Mouse (Mus musculus): ENCODE measurements around the gene Tnfaip1. TPM values are rescaled to one million over a fixed set of nuclear protein-coding genes. Genes with fewer than 3 reads are reported as not detected.
A peak's percentile ranks its signal among the peaks of the same experiment; 100 is the strongest.
"Not testable (repeated sequence)": the region's sequence is repeated elsewhere in the genome, so short reads cannot be mapped to it uniquely, and the experiment has no call there.

Gene Tnfaip1
- total RNA-seq, 2 experiments from 2014 or later, result 38.3 to 43.0 TPM

DNA sequence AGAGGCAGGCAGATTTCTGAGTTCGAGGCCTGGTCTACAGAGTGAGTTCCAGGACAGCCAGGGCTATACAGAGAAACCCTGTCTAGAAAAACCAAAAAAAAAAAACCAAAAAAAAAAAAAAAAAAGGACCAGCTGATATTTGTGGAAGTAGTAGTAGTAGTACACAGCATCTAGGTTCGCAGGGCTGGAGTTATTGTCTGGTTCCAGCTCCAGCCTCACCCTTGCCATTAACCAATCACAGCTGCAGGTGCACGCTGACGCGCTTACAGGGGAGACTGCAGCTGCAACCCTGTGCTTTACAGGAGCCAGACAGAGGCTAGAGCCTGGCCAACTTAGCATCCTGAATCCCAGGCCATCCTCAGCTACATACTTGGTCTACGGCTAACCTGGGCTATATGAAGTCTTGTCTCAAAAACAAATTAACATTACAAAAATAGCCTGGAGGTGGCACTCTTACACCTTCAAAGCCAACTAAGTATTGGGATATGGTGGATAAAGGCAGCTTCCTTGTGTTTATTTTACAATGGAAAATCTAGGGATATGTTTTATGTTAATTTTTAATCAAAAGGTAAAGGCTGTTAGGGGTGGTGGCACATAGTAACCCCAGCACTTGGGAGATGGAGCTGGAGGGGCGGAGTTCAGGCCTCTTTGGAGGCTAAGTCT, 8.4 kb upstream of the Tnfaip1 start:
- no peak for DNase-seq (ENCODE audit: low spot score in 2 of 2)

DNA sequence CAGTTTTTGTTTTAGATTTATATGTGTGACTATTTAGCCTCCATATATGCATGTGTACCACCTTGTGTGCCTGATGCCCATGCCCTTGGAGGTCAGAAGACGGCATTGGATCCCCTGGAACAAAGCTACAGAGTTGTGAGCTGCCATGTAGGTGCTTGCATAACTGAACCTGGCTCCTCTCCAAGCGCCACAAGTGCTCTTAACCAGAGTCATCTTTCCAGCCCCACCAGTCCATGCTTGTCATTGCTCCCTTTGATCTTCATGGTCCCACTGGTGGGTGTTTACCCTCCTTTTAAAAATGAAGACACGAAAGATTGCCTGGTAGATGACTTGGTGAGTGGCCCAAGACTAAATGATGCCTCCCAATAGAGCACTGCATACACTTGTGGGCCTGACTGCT, 4.2 kb upstream of the Tnfaip1 start:
- no peak for DNase-seq (ENCODE audit: low spot score in 2 of 2)

DNA sequence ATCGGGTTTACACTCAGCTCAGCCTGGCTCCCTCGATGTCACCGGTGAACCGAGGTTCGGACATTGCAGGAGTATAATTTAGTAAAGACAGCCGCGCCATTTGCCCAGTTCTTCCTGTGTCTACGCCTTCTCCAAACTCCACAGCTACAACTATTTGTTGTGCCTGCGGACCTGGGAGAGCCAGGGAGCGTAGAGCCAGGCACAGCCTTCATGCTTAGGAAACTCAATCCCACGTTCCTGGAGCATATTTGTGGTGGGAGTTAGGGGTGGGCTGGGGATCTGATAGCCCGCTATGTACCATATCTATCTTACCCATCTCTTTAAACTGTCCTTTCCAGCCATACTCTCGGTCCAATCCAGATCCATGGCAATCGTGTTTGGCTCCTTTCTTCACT, 555 bp upstream of the Tnfaip1 start:
- DNase-seq (ENCODE audit: low spot score in 2 of 2), result no peak

DNA sequence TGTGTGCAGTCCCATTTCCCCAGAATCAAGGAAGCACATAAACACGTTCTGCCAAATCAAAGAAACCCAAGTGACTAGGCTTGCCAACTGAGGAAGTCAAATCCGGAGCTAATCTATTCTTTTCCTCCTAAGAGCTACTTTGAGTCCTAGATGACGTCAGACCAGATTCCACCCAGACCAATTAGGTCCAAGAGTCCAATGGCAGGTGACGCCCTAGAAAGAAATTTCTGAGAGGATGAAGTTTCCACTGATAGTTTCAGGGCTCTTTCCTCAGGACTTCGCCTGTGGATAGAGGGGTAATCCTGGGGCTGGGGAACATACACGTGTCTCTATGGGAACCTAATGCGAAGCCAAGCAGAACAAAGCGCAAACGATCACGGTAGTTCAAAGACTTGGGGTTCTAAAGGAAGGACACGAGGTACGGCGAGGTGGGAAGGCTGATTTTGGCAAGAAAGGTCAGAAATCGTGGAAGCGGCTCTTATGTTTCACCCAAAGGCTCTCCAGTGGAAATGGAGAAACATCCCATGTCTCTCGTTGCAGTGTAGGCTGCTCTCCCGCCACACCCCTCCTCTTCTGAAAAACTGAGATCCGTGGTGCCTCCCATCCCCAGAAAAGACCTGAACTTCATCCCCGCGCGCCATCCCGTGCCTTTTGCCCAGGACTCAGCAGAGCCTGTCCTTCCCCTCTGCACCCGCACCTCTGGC, 604 bp downstream of the Tnfaip1 start:
- DNase-seq (ENCODE audit: low spot score in 2 of 2), result peak in 1 of 2 experiments; percentile 18

DNA sequence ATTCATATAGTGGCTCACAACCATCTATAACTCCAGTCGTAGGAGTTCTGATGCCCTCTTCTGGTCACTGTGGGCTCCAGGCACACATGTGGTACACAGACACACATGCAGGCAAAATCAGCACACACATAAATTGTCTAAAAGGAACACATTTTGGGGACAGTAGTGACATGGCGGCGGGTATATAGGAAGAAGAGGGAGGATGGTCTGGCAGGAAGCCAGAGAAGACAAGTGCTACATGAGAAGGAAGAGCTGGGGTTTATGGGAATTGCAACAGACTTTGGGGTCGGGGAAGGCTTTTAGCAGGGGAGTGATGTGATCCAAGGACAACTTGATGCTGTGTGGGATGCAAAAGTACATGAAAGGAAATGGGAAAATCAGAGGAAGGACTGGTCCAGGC, 1.6 kb downstream of the Tnfaip1 start:
- DNase-seq (ENCODE audit: low spot score in 2 of 2), result no peak

DNA sequence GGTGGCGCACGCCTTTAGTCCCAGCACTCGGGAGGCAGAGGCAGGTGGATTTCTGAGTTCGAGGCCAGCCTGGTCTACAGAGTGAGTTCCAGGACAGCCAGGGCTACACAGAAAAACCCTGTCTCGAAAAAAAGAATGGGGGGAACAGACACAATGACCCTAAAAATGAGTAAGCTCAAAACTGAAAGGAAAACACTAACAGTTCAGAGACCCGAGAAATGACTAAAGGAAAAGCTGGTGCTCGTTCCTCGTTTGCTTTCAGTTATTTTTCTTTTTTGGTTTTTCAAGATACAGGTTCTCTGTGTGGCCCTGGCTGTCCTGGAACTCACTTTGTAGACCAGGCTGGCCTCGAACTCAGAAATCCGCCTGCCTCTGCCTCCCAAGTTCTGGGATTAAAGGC, 4.6 kb downstream of the Tnfaip1 start:
- not testable (repeated sequence) for DNase-seq (ENCODE audit: low spot score in 2 of 2)

DNA sequence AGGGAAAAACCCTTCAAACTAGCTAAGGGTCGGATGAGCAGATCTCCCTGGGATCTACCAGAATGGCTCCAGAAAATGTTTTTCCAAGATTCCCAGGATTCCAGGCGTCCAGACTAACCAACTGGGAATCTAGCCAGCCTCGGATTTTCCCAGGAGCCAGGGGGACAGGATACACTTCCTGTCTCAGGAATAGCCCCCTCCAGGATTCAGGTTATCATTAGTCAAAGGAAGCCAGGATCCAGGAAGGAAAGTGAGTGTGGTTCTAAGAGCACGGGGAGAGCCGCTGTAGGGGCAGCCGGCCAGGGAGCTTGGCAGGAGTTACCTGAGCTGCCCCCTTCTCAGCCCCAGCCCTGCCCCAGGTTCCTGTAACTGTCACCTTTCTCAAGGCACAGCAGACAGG, 5.1 kb downstream of the Tnfaip1 start:
- no peak for DNase-seq (ENCODE audit: low spot score in 2 of 2)

DNA sequence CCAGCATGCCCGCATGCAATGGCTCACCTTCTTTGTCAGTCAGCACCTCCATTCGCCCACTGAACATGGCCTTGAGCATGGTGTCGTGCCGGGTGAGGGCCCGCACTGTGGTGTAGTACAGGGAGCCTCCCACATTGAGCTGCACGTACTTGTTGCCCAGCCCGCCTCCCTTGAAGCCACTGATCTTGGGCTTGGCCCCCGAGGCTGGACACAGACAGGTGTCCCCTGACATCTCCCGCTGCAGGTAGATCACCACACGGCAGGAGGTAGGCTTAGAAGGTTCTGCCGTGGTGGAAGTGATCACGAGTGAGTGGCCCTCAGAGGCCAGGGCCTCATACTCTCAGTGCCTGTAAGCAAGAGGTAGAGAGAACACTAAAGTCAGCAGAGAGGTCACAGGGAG, 6.1 kb downstream of the Tnfaip1 start:
- DNase-seq (ENCODE audit: low spot score in 2 of 2), result no peak

DNA sequence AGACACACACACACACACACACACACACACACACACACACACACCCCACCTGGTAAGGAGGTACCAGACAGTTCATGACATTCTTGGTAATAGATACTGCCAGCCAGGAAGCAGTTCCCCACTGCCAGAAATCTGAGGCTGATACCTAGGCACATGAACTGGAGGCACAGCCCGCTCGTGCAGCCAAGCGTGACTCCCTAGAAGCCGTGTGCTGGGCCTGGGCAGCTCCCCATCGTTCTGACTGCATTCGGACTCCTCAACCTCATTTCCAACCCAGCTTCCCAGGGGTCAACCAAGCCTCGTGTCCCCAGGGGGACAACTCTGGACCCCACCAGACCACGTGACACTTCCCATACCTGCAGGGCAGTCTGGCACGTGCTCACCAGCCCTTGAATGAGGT, 7.4 kb downstream of the Tnfaip1 start:
- no peak for DNase-seq (ENCODE audit: low spot score in 2 of 2)

DNA sequence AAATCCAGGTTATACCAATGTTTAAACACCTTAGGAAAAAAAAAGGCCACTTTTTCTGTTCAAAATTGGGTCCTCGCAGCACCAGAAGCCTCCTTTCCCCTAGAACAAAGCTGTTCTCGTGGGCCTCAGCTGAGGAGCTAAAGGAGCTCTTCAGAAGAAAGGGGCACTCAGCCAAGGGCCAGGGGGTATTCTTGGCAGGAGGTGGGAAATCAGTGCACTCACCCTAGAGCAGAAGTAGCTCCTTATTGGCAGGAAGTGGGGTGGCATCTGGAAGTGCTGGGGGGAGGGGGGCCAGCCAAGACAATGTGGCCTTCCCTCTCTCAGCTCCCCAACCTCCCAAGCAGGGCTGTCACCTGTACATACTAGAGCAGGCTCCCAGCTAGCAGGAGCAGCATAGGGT, 11.3 kb downstream of the Tnfaip1 start:
- no peak for DNase-seq (ENCODE audit: low spot score in 2 of 2)

DNA sequence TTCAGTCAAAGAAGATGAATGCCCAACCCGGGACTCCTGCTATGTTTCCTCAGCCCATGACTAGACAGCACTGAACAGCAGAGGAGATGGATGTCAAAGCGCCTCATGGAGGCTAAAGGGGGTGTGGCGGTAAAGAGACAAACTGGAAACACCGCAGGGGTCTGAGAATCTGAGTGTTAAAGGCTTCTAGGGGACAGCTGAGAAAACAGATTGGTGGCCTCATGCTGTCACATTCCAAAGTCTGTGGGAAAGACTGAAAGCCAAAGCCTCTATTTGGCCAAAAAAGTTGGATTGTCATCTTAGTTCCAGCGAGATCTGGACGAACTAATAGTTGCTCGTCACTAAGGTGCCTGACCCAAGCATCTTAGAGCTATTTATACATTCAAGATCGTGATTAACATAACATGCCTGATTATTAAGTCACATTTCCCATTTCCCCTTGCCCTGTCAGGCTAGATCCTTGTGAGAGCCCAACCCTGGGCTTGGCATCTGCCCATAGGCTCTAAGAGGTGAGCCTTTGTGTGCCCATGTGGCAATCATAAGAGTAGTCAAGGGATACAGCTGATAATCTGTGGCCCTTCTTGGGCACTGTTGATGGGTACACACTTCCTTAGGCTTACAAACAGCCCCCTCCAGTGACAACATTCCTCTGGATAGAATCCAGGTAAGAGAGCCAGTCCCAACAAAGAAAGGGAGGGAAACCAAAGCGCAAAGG, 12.7 kb downstream of the Tnfaip1 start:
- no peak for DNase-seq (ENCODE audit: low spot score in 2 of 2)

DNA sequence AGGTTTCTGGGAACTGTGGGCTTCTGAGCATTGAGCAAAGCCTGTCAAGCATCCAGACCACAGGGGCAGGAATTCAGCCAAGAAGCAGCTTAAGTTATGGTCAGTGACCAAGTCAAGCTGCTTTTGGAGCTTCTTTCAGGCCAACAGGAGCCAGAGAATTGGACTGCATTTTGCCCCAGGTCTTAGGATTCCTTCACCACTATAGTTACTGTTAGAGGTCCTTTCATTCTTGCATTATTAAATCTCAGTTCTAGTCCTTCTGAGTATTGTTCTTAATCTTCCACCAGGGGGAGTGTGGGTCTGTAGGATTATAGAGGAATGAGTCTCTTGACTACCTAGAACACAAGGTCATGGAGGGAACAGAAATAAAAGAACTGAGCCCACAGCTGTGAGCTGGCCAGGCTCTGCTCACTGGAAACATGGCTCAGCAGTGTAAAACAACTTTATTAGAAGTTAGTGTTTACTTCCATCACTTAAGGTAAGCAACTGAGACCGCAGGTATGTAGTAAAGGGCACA, 13.6 kb downstream of the Tnfaip1 start:
- DNase-seq (ENCODE audit: low spot score in 2 of 2), result no peak

DNA sequence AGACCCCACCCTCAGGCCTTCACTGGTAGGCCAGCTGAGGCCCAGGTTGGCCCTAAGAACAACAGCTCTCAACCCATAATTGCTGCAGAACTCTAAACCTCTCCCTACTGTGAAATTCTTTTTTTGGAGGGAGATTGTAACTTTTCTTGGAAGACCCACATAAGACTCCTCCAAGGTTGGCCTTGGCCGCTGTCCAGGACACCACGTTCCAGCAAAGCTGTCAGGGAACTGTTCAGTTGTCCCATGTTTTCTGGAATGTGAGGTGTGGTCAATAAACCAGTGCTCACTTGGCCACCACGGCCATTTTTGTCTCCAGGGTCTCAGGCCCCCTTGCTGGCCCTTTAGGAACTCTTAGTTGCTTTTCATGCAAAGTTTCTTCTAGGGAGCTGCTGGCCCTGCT, 14.3 kb downstream of the Tnfaip1 start:
- no peak for DNase-seq (ENCODE audit: low spot score in 2 of 2)

DNA sequence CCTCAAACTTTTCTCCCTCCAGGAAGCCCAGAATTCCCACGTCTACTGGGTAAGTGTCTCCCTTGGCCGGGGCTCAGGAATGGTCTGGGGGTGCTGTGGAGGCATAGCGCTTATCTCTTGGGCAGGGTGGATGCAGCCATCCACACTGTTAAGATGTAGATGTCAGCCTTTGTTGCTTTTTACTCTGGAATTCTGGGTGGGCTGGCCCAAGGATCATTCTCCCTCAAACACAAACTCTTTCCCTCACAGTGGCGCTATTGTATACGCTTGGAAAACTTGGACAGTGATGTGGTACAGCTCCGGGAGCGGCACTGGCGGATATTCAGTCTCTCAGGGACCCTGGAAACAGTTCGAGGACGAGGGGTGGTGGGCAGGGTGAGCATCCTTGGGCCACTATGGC, 17.2 kb downstream of the Tnfaip1 start:
- DNase-seq (ENCODE audit: low spot score in 2 of 2), result no peak

DNA sequence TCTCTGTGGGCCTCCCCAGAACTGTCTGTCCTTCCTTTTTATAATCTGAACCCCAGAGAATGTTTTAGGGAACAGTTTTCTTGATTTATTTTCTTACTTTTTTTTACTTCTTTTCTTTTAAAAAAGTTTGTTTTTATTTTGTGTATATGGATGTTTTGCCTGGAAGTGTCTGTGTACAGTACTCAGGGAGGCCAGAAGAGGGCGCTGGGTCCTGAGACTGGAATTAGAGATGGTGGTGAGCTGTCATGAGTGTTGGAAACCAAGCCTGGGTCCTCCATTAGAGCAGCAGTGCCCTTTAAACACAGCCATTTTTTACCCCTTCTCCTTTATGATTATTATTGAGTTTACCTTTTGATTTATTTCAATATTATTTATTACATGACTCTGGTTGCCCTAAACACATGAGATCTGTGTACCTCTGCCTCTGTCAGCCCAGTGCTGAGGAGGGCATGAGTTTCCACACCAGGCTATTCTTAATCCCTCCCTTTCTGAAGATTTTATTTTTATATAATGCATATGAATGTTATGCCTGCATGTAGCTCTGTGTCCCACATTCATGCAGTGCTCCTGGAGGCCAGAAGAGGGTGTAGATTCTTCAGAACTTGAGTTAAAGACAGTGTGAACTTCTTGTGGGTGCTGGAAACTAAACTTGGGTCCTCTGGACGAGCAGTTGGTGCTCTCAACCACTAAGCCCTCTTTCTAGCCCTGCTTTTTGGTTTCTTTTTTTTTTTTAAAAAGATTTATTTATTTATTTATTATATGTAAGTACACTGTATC, 20.4 kb downstream of the Tnfaip1 start:
- DNase-seq (ENCODE audit: low spot score in 2 of 2), result no peak

DNA sequence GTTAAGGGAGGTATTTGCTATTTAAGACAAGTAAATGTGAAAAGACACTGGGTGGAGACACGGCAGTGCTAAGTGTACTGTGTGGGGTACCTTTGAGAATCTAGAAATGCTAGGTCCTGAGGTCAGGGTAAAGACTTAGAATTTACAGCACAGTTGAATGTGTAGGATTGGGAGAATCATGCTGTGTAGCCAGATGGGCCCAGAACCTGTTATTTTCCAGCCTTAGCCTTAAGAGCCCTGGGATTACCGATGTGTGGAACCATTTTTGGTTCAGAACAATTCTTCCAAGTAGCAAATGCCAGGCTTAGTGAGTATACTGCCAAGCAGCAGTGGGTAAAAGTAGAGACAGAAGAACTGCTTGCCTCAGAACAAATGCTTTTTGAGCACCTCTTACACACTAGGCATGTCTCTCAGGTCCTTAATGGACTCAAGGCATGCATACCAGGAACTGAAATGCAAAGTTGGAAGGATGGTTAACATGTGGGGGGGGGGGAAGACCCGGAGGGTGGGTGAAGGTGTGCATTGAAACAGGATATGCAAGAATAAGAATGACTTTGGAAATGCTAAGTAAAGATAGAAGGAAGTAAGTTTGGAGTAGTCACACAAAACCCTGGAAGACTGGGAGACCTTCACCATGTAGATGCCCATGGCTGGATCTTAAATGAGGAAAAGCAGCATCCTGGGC, 22.9 kb downstream of the Tnfaip1 start:
- DNase-seq (ENCODE audit: low spot score in 2 of 2), result no peak

DNA sequence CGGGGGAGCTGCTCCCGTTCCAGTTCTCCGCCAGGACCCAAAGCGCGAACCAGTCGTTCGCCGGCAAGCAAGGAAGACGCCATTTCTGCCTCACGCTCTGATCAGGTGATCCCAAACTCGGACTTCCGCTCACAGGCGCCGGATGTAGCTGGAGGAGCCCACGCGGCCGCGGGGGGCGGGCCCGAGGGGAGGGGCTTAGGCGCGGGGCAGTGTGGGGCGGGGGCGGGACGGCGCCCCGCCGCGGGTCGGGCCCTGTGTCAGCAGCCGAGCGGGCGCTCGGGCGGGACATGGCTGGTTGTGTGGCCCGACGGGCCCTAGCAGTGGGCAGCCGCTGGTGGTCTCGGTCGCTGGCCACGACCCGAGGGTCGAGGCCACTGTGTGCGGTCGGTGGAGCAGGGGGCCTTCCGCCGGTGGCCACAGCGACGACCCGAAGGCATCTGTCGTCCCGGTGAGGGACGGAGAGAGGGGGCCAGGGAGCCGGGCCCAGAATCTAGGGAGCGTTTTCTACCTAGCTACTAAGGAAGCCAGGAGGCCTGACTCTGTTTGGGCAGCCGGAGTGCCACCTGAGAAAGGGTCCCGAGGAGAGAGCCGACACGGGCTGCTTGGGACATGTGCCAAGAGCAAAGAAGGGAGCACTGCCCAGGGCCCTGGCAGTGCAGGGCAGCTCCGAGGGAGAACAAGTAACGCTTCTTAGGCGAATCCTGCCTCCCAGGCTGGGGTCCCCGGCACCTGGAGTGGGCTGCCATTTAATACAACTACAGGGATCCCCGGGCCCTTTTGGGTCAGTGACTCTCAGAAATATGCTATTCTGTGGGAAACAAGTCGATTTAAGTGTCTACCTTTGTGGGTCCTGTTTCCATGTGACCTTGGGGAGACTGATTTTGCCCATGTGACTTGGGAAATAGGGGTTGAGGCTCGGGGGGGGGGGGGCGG, 23.8 kb downstream of the Tnfaip1 start, which contains the start of the genes Tmem199 and Poldip2:
TSS of gene Tmem199 (minus strand) at position 148 of the 933 bp plus-strand sequence.
TSS of gene Poldip2 (plus strand) at position 169 of the 933 bp plus-strand sequence.
- peak; percentile 83 to 86 for DNase-seq (ENCODE audit: low spot score in 2 of 2)

DNA sequence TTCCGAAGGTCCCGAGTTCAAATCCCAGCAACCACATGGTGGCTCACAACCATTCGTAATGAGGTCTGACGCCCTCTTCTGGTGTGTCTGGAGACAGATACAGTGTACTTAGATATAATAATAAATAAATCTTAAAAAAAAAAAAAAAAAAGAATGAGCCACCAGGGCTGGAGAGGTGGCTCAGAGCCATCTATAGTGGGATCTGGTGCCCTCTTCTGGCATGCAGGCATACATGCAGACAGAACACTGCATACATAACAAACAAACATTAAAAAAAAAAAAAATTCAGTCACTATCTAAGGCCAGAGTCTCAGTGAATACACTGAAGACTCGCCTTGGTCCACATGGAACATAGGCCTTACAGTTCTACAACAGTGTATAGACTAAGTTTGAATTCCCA, 27.0 kb downstream of the Tnfaip1 start:
- DNase-seq (ENCODE audit: low spot score in 2 of 2), result no peak

DNA sequence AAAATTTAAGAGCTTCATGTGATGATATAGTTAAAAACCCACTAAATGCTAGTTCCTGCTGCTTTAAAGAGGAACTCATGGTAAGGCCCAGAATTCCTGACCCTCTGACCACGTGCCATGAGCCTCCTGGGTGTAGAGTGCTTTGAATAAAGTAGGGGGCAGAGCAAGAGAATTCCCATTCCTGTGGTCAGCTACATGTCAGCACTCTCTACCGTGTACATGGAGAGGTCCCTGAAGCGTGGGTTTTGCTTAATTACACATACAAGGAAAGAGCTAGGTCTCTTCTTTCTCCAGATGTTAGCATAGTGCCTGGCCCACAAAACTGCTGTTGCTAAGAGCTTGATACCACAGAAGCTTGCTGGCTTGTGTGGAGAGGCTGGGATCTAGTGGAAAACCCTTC, 30.7 kb downstream of the Tnfaip1 start:
- DNase-seq (ENCODE audit: low spot score in 2 of 2), result no peak

All from adrenal gland, adult 18-20 months (tissue).